ENCODE assay signal across 8 mouse cellular contexts in the genomic region with DNA sequence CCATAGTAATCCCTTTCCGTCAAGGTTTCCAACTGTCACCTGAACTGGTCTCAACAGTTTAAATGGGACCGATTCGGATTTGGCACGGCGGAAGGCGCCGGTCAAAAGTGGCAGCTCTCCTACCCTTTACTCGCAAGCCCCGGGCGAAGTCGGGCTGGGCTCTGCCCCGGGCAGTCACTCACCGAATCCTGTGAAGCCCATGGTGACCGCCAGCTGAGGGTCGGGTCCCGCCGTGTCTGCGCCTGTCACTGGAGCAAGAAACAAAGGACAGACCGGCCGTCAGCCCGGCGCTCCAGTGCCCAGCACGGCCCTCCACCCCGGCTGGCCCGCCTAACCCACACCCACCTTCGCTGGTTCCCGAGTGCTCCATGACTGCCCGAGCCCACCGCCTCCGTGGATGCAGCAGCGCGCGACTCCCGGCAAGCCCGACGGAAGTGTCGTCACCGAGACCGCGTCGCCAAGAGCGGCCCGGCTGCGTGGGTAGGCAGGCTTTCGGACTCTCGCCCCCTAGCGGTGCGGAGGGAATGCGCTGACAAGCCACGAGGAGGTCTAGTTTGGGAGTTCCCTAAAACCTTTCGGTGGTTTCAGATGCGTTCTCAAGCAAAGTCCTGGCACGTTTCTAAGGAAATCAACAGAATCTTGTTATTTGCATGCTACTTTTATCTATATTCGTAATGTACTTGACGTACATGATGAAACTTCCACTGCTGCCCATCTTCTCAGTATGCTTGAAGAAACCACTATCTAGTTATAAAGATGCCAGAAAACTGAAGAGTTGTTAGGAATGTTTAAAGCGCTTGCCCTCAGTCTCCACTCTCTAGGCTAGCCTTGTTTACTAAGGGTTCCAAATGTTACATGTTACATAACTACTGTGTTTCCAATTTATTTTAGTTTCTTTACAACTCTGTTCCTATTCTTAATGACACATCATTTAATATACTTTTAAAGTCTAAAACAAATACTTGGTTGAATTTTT. TPM values are rescaled to one million over a fixed set of nuclear protein-coding genes. Genes with fewer than 3 reads are reported as not detected.
A peak's percentile ranks its signal among the peaks of the same experiment; 100 is the strongest.
DNase-seq lines count a peak whose midpoint lies in the region; ATAC-seq and TF ChIP-seq lines count a peak whose summit lies in the region.

A gene (minus strand): TSS at position 436 of the 976 bp plus-strand sequence.

- TF ChIP-seq CTCF in kidney, adult 2 months (conservative IDR thresholded peaks at IDR 0.05; ENCODE audit: insufficient read depth, insufficient read length, low read depth, low read length): peak; percentile 93
- TF ChIP-seq CTCF in spleen, adult 2 months (IDR thresholded peaks at IDR 0.05; ENCODE audit: extremely low read depth, insufficient read depth, insufficient read length, insufficient replicate concordance): peak; percentile 97

- H3K9ac ChIP-seq in embryonic facial prominence, embryonic 13.5 days: peak within 1 kb of the TSS; percentile 92
- peak within 1 kb of the TSS; percentile 82 for H3K9ac ChIP-seq in limb, embryonic 12.5 days (replicated peaks)
- H3K9ac ChIP-seq in midbrain, embryonic 15.5 days: peak within 1 kb of the TSS; percentile 83

- H3K27me3 ChIP-seq in embryonic facial prominence, embryonic 13.5 days: no peaks in the 10 kb centered on the region
- H3K27me3 ChIP-seq in kidney, adult 2 months (replicated peaks; ENCODE audit: control insufficient read depth, insufficient read depth, low read length): no peaks in the 10 kb centered on the region
- H3K27me3 ChIP-seq in limb, embryonic 12.5 days: no peaks in the 10 kb centered on the region
- no peaks in the 10 kb centered on the region for H3K27me3 ChIP-seq in midbrain, embryonic 15.5 days (replicated peaks)
- no peaks in the 10 kb centered on the region for H3K27me3 ChIP-seq in spleen, adult 2 months (ENCODE audit: control insufficient read depth, insufficient read depth, low read length)

- peak within 1 kb of the TSS; percentile 22; the same call in 1 of the 2 replicates for H3K27ac ChIP-seq in embryonic facial prominence, embryonic 13.5 days
- no peak within 1 kb of the TSS for H3K27ac ChIP-seq in kidney, adult 2 months (ENCODE audit: insufficient read depth, low read depth, low read length)
- H3K27ac ChIP-seq in limb, embryonic 12.5 days: no peak within 1 kb of the TSS
- H3K27ac ChIP-seq in midbrain, embryonic 15.5 days: peak within 1 kb of the TSS; percentile 70
- H3K27ac ChIP-seq in spleen, adult 2 months (ENCODE audit: insufficient read depth, low read length): peak within 1 kb of the TSS; percentile 52; the same call in 1 of the 2 replicates

- DNase-seq in 3134 (ENCODE audit: extremely low read depth, insufficient read length, low spot score): peak; percentile 91
- DNase-seq in adrenal gland, postnatal 36 days: peak; percentile 98 to 99
- DNase-seq in heart, adult 18-20 months: peak; percentile 96 to 99
- peak; percentile 97 for DNase-seq in kidney, adult 2 months
- DNase-seq in spleen, adult 2 months (ENCODE audit: low read depth in 1 of 2, low spot score in 2 of 2): peak; percentile 90 to 96

- no peaks in the 10 kb centered on the region for H3K9me3 ChIP-seq in embryonic facial prominence, embryonic 13.5 days
- no peaks in the 10 kb centered on the region for H3K9me3 ChIP-seq in limb, embryonic 12.5 days
- no peaks in the 10 kb centered on the region for H3K9me3 ChIP-seq in midbrain, embryonic 15.5 days

- ATAC-seq in embryonic facial prominence, embryonic 13.5 days (ENCODE audit: insufficient number of reproducible peaks, insufficient read depth, low FRiP score, low TSS enrichment, low read depth): peak; percentile 88
- peak; percentile 94 for ATAC-seq in limb, embryonic 12.5 days (ENCODE audit: insufficient number of reproducible peaks, insufficient read depth, low FRiP score, low TSS enrichment, low read depth)
- ATAC-seq in midbrain, embryonic 15.5 days (replicated peaks): peak; percentile 98

- TF ChIP-seq POLR2A in kidney, adult 2 months (IDR thresholded peaks at IDR 0.05; ENCODE audit: low read depth, low read length): peak; percentile 67
- no peak; the same call in 1 of the 2 replicates for TF ChIP-seq POLR2A in spleen, adult 2 months (IDR thresholded peaks at IDR 0.05; ENCODE audit: low read depth, low read length)

- 2% methylated on average over 56 of the region's 56 CpGs for WGBS in embryonic facial prominence, embryonic 13.5 days
- 2% methylated on average over 56 of the region's 56 CpGs for WGBS in kidney, adult 2 months
- WGBS in limb, embryonic 12.5 days: 2% methylated on average over 56 of the region's 56 CpGs
- 2% methylated on average over 56 of the region's 56 CpGs for WGBS in midbrain, embryonic 15.5 days
- WGBS in spleen, adult 2 months: 2% methylated on average over 56 of the region's 56 CpGs

- H3K36me3 ChIP-seq in embryonic facial prominence, embryonic 13.5 days: peaks cover 24% of the 10 kb centered on the region
- H3K36me3 ChIP-seq in kidney, adult 2 months (ENCODE audit: control insufficient read depth, insufficient read depth, low read length): no peaks in the 10 kb centered on the region
- H3K36me3 ChIP-seq in limb, embryonic 12.5 days: peaks cover 22% of the 10 kb centered on the region
- H3K36me3 ChIP-seq in midbrain, embryonic 15.5 days (replicated peaks): peaks cover 14% of the 10 kb centered on the region; the same call in 1 of the 2 replicates
- H3K36me3 ChIP-seq in spleen, adult 2 months (ENCODE audit: control insufficient read depth, insufficient read depth, low read length): no peaks in the 10 kb centered on the region

- peaks cover 4% of the 10 kb centered on the region for H3K4me1 ChIP-seq in embryonic facial prominence, embryonic 13.5 days
- peaks cover 2% of the 10 kb centered on the region; the same call in 1 of the 2 replicates for H3K4me1 ChIP-seq in kidney, adult 2 months (ENCODE audit: control insufficient read depth, insufficient read depth, low read length)
- peaks cover 4% of the 10 kb centered on the region; the same call in 1 of the 2 replicates for H3K4me1 ChIP-seq in limb, embryonic 12.5 days (replicated peaks)
- peaks cover 4% of the 10 kb centered on the region for H3K4me1 ChIP-seq in midbrain, embryonic 15.5 days
- no peaks in the 10 kb centered on the region; the same call in 1 of the 2 replicates for H3K4me1 ChIP-seq in spleen, adult 2 months (ENCODE audit: control insufficient read depth, insufficient read depth, insufficient read length)

- peak within 1 kb of the TSS; percentile 65 for H3K4me2 ChIP-seq in embryonic facial prominence, embryonic 13.5 days
- peak within 1 kb of the TSS; percentile 58 for H3K4me2 ChIP-seq in limb, embryonic 12.5 days
- H3K4me2 ChIP-seq in midbrain, embryonic 15.5 days: peak within 1 kb of the TSS; percentile 67

- H3K4me3 ChIP-seq in embryonic facial prominence, embryonic 13.5 days: peak within 1 kb of the TSS; percentile 93
- peak within 1 kb of the TSS; percentile 98 for H3K4me3 ChIP-seq in kidney, adult 2 months (ENCODE audit: insufficient read depth, low read depth, low read length)
- H3K4me3 ChIP-seq in limb, embryonic 12.5 days (replicated peaks): peak within 1 kb of the TSS; percentile 90
- H3K4me3 ChIP-seq in midbrain, embryonic 15.5 days: peak within 1 kb of the TSS; percentile 89
- H3K4me3 ChIP-seq in spleen, adult 2 months (ENCODE audit: extremely low read depth, insufficient read depth, insufficient read length): peak within 1 kb of the TSS; percentile 98

RNA-seq across cellular contexts. Expression of the gene that starts here (rescaled TPM):
- 10 to 100 TPM; 28.0 to 34.8 TPM for total RNA-seq in adrenal gland, postnatal 36 days (2021)
- 64.6 and 65.9 TPM in 2 replicates for polyA plus RNA-seq in embryonic facial prominence, embryonic 13.5 days (2015; fragmentation: Nextera tagmentation; extraction: Ambion mirVana)
- total RNA-seq in heart, adult 18-20 months (2021): 10 to 100 TPM; 20.5 to 21.6 TPM
- polyA plus RNA-seq in kidney, adult 2 months (2012; rRNA removed): 8.8 and 13.5 TPM in 2 replicates
- polyA plus RNA-seq in limb, embryonic 12.5 days (2016; fragmentation: Nextera tagmentation; extraction: Ambion mirVana): 62.2 and 64.3 TPM in 2 replicates
- polyA plus RNA-seq in midbrain, embryonic 15.5 days (2015; fragmentation: Nextera tagmentation; extraction: Ambion mirVana): 68.8 and 73.1 TPM in 2 replicates
- 6.6 and 6.8 TPM in 2 replicates for polyA plus RNA-seq in spleen, adult 2 months (2012; rRNA removed)

Comparison
In these comparisons a context has a peak if more than half of its experiments do, and no peak if none do; other contexts are left out.
1. H3K27ac ChIP-seq: peak in embryonic facial prominence, embryonic 13.5 days (single experiment), midbrain, embryonic 15.5 days (single experiment) and spleen, adult 2 months (single experiment); none in kidney, adult 2 months (single experiment) and limb, embryonic 12.5 days (single experiment).
2. Peak in every context shown above with its lines, with median percentiles within 50 percentile points of each other: DNase-seq, ATAC-seq, H3K4me2 ChIP-seq, H3K4me3 ChIP-seq and H3K9ac ChIP-seq.